Mouse (Mus musculus): ENCODE results near the gene Rgs6.

Gene Rgs6

GRCm38 (mm10) chr12:82946507-82946906 is 358.4 kb downstream of the Rgs6 start:
- peak; percentile 61; the same call in 1 of the 2 replicates for ATAC-seq (ENCODE audit: insufficient number of reproducible peaks, low FRiP score, low TSS enrichment)

GRCm38 (mm10) chr12:82961111-82961510 is 373.0 kb downstream of the Rgs6 start:
- ATAC-seq (ENCODE audit: insufficient number of reproducible peaks, low FRiP score, low TSS enrichment), result no peak

- no peak for ATAC-seq (ENCODE audit: insufficient number of reproducible peaks, low FRiP score, low TSS enrichment)
These were observed 373.8 kb downstream of the Rgs6 start for GRCm38 (mm10) chr12:82961852-82962251.

GRCm38 (mm10) chr12:82970521-82971105 is 382.5 kb downstream of the Rgs6 start:
- ATAC-seq (ENCODE audit: insufficient number of reproducible peaks, low FRiP score, low TSS enrichment), result no peak

GRCm38 (mm10) chr12:82971176-82971575 is 383.1 kb downstream of the Rgs6 start:
- no peak for ATAC-seq (ENCODE audit: insufficient number of reproducible peaks, low FRiP score, low TSS enrichment)

- no peak for ATAC-seq (ENCODE audit: insufficient number of reproducible peaks, low FRiP score, low TSS enrichment)
These were observed 384.6 kb downstream of the Rgs6 start for GRCm38 (mm10) chr12:82972661-82973060.

- no peak for ATAC-seq (ENCODE audit: insufficient number of reproducible peaks, low FRiP score, low TSS enrichment)
These were observed 385.7 kb downstream of the Rgs6 start for GRCm38 (mm10) chr12:82973771-82974170.

- ATAC-seq (ENCODE audit: insufficient number of reproducible peaks, low FRiP score, low TSS enrichment), result no peak
These were observed 390.2 kb downstream of the Rgs6 start for GRCm38 (mm10) chr12:82978275-82978674.

- ATAC-seq (ENCODE audit: insufficient number of reproducible peaks, low FRiP score, low TSS enrichment), result no peak
These were observed 394.6 kb downstream of the Rgs6 start for GRCm38 (mm10) chr12:82982716-82983115.

- no peak for ATAC-seq (ENCODE audit: insufficient number of reproducible peaks, low FRiP score, low TSS enrichment)
These were observed 397.2 kb downstream of the Rgs6 start for GRCm38 (mm10) chr12:82985300-82985699.

- ATAC-seq (ENCODE audit: insufficient number of reproducible peaks, low FRiP score, low TSS enrichment), result no peak
These were observed 399.6 kb downstream of the Rgs6 start for GRCm38 (mm10) chr12:82987661-82988060.

GRCm38 (mm10) chr12:82993905-82994304 is 405.8 kb downstream of the Rgs6 start:
- no peak for ATAC-seq (ENCODE audit: insufficient number of reproducible peaks, low FRiP score, low TSS enrichment)

- no peak for ATAC-seq (ENCODE audit: insufficient number of reproducible peaks, low FRiP score, low TSS enrichment)
These were observed 408.7 kb downstream of the Rgs6 start for GRCm38 (mm10) chr12:82996775-82997174.

GRCm38 (mm10) chr12:82998682-82999332 is 410.7 kb downstream of the Rgs6 start:
- ATAC-seq (ENCODE audit: insufficient number of reproducible peaks, low FRiP score, low TSS enrichment), result no peak

GRCm38 (mm10) chr12:82999333-83000032 is 411.4 kb downstream of the Rgs6 start:
- no peak for ATAC-seq (ENCODE audit: insufficient number of reproducible peaks, low FRiP score, low TSS enrichment)

GRCm38 (mm10) chr12:83000033-83000570 is 412.0 kb downstream of the Rgs6 start:
- no peak for ATAC-seq (ENCODE audit: insufficient number of reproducible peaks, low FRiP score, low TSS enrichment)

- no peak for ATAC-seq (ENCODE audit: insufficient number of reproducible peaks, low FRiP score, low TSS enrichment)
These were observed 412.9 kb downstream of the Rgs6 start for GRCm38 (mm10) chr12:83000957-83001356.

GRCm38 (mm10) chr12:83004014-83004682 is 416.1 kb downstream of the Rgs6 start:
- no peak for ATAC-seq (ENCODE audit: insufficient number of reproducible peaks, low FRiP score, low TSS enrichment)

- ATAC-seq (ENCODE audit: insufficient number of reproducible peaks, low FRiP score, low TSS enrichment), result no peak
These were observed 423.0 kb downstream of the Rgs6 start for GRCm38 (mm10) chr12:83011056-83011565.

- ATAC-seq (ENCODE audit: insufficient number of reproducible peaks, low FRiP score, low TSS enrichment), result no peak
These were observed 426.0 kb downstream of the Rgs6 start for GRCm38 (mm10) chr12:83013918-83014691.

Data from cerebellum, adult (tissue).